Mouse (Mus musculus): ENCODE data around the gene 4921539E11Rik. TPM values are rescaled to one million over a fixed set of nuclear protein-coding genes. Genes with fewer than 3 reads are reported as not detected.

The 4921539E11Rik gene
- polyA plus RNA-seq, 1 experiment from 2014 or later, result not detected

DNA sequence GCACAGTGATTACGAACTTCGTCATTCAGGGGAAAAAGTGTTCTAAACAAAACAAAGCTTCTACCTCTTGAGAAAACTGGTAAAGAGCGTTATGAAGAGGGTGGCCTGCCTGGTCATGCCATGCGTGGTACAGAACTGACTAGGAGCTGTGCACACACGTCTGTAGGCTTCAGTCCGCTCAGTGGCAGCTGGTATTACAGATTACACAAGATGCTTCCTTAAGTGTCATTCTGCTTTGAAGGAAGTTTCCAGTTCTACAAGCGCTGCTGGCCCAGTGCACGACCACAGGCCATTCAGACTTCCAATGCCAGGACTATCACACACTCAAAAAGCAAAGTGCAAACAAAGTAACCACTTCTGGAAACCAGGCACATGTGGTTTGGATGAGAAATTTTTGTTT is 93.3 kb downstream of the 4921539E11Rik start:
- Histone ChIP-seq H3K4me1 (ENCODE audit: control insufficient read depth, insufficient read depth, low read length) (no peaks in the 10 kb centered on the region), H3K4me3 (ENCODE audit: low read depth, low read length) (no peak overlapping the region), H3K9me3 (replicated peaks; ENCODE audit: control insufficient read depth, low read length) (no peaks in the 10 kb centered on the region), H3K4me2 (ENCODE audit: low read length) (no peak overlapping the region), H3K36me3 (ENCODE audit: control insufficient read depth, insufficient read depth, low read length) (peaks cover 40% of the 10 kb centered on the region), H3K27me3 (replicated peaks; ENCODE audit: control insufficient read depth, insufficient read depth, low read length) (no peaks in the 10 kb centered on the region), H3K9ac (ENCODE audit: low read length) (no peak overlapping the region), H3K27ac (ENCODE audit: low read depth, low read length) (no peak overlapping the region)
- 89% methylated on average over 8 of the region's 8 CpGs for WGBS
- DNase-seq (ENCODE audit: low spot score) (no peak), ATAC-seq (no peak)

GRCm38 (mm10) chr4:103192421-103192820 is 98.2 kb downstream of the 4921539E11Rik start:
- H3K9me3 ChIP-seq (replicated peaks; ENCODE audit: control insufficient read depth, low read length), result no peaks in the 10 kb centered on the region
- DNase-seq (ENCODE audit: low spot score), result no peak

DNA sequence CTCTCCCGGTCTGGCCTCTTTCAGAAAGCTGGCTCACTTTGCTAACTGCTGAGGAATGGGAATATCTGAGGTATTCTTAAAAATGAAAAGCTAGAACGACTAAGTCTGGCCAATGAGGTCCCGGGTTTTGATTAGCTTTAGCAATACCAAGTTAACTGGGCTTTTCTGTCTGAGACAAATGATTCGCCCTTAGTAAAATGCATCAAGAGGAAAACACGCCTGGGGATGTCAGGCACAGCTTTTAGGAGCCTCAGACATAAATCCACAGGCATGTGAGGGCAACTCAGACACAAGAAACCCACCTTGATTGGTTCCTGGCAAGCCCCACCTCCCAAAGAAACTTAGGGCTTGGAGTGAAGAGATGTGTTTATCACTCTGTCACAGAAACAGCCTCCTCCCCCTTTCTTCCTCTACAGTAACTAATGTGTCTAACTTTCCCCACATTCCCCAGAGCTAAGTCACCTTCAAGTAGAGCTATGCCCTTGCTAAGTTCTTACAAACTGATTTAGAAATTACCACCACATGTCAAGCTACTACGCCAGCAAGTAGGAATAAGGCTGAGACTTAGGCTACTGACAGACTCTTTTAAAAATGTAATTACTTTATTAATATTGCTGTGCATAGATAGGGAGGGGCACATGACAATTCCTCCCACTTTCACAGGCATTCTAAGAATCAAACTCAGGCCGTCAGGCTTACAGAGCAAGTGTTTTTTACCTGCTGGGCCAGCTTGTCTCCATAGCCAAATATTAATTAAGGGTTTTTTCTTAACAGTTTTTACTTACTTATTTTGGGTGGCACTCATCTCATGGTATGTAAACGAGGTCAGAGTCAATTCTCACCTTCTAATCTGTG is 101.7 kb downstream of the 4921539E11Rik start:
- ATAC-seq, result no peak
- DNase-seq (ENCODE audit: low spot score), result no peak
- H3K36me3 ChIP-seq (ENCODE audit: control insufficient read depth, insufficient read depth, low read length), result peaks cover 28% of the 10 kb centered on the region; the same call in 1 of the 2 replicates
- H3K9me3 ChIP-seq (replicated peaks; ENCODE audit: control insufficient read depth, low read length), result no peaks in the 10 kb centered on the region
- H3K27me3 ChIP-seq (replicated peaks; ENCODE audit: control insufficient read depth, insufficient read depth, low read length), result no peaks in the 10 kb centered on the region
- H3K4me3 ChIP-seq (ENCODE audit: low read depth, low read length), result no peak overlapping the region
- H3K9ac ChIP-seq (ENCODE audit: low read length), result no peak overlapping the region
- no peak overlapping the region for H3K4me2 ChIP-seq (ENCODE audit: low read length)
- WGBS, result 85% methylated on average over 8 of the region's 8 CpGs
- no peaks in the 10 kb centered on the region for H3K4me1 ChIP-seq (ENCODE audit: control insufficient read depth, insufficient read depth, low read length)
- H3K27ac ChIP-seq (ENCODE audit: low read depth, low read length), result no peak overlapping the region

More at GRCm38 (mm10) chr4:103192421-103192820, 98.2 kb downstream of the 4921539E11Rik start:
- Histone ChIP-seq H3K4me1 (ENCODE audit: control insufficient read depth, insufficient read depth, low read length) (no peaks in the 10 kb centered on the region), H3K36me3 (ENCODE audit: control insufficient read depth, insufficient read depth, low read length) (peaks cover 34% of the 10 kb centered on the region), H3K4me3 (ENCODE audit: low read depth, low read length) (no peak overlapping the region), H3K4me2 (ENCODE audit: low read length) (no peak overlapping the region), H3K9ac (ENCODE audit: low read length) (no peak overlapping the region), H3K27ac (ENCODE audit: low read depth, low read length) (no peak overlapping the region), H3K27me3 (replicated peaks; ENCODE audit: control insufficient read depth, insufficient read depth, low read length) (no peaks in the 10 kb centered on the region)
- ATAC-seq, result no peak
- WGBS, result 89% methylated on average over 2 of the region's 2 CpGs

Other genes with a start within 250 kb of the 4921539E11Rik start
- gene Mier1, start 176.5 kb downstream of the 4921539E11Rik start, polyA plus RNA-seq (2014; fragmentation: Nextera tagmentation; extraction: Ambion mirVana), result 22.5 and 27.1 TPM in 2 replicates
- gene Wdr78, start 176.3 kb downstream of the 4921539E11Rik start, polyA plus RNA-seq (2014; fragmentation: Nextera tagmentation; extraction: Ambion mirVana), result 3.4 and 5.3 TPM in 2 replicates
- 3.6 and 4.3 TPM in 2 replicates for gene Slc35d1, start 75.7 kb downstream of the 4921539E11Rik start, polyA plus RNA-seq (2014; fragmentation: Nextera tagmentation; extraction: Ambion mirVana)
- 12.1 and 14.7 TPM in 2 replicates for gene Oma1, start 22.9 kb upstream of the 4921539E11Rik start, polyA plus RNA-seq (2014; fragmentation: Nextera tagmentation; extraction: Ambion mirVana)

All from forebrain, embryonic 14.5 days (tissue).